ENCODE assay signal across 8 mouse cellular contexts in genomic region chr9:15708979-15709598, GRCm38 (mm10). TPM values are rescaled to one million over a fixed set of nuclear protein-coding genes. Genes with fewer than 3 reads are reported as not detected.
DNase-seq lines count a peak whose midpoint lies in the region; ATAC-seq and TF ChIP-seq lines count a peak whose summit lies in the region.

No protein-coding gene starts in this region.

- TF ChIP-seq POLR2A in bone marrow macrophage, adult 2 months (IDR thresholded peaks at IDR 0.05; ENCODE audit: borderline replicate concordance, low read depth, low read length): no peak

- peak overlapping the region; percentile 71 for H3K4me3 ChIP-seq in kidney, postnatal 0 days (replicated peaks; ENCODE audit: low read depth, low read length)
- peak overlapping the region; percentile 74 for H3K4me3 ChIP-seq in bone marrow macrophage, adult 2 months (ENCODE audit: insufficient read depth, low read length)
- H3K4me3 ChIP-seq in heart, postnatal 0 days (ENCODE audit: low read depth, low read length): peak overlapping the region; percentile 77
- peak overlapping the region; percentile 71 for H3K4me3 ChIP-seq in lung, embryonic 15.5 days
- H3K4me3 ChIP-seq in stomach, embryonic 14.5 days (ENCODE audit: low read depth, low read length): peak overlapping the region; percentile 69

- peak; percentile 24 for DNase-seq in kidney, postnatal 0 days (ENCODE audit: low spot score)
- DNase-seq in kidney, adult 8-10 months: no peak
- DNase-seq in heart, postnatal 0 days (ENCODE audit: low spot score): peak; percentile 20
- DNase-seq in MN1 (ENCODE audit: low spot score): no peak
- DNase-seq in Muller cell, postnatal 12 days (ENCODE audit: inconsistent ontology term): no peak

- TF ChIP-seq CTCF in kidney, postnatal 0 days (IDR thresholded peaks at IDR 0.05; ENCODE audit: low read depth): no peak; the same call in 1 of the 2 replicates
- TF ChIP-seq CTCF in bone marrow macrophage, adult 2 months (IDR thresholded peaks at IDR 0.05; ENCODE audit: low read depth, low read length): no peak
- TF ChIP-seq CTCF in heart, postnatal 0 days (IDR thresholded peaks at IDR 0.05; ENCODE audit: low read depth): no peak

- 18% methylated on average over 14 of the region's 14 CpGs for WGBS in kidney, postnatal 0 days
- WGBS in heart, postnatal 0 days: 12% methylated on average over 14 of the region's 14 CpGs
- WGBS in lung, embryonic 15.5 days: 11% methylated on average over 14 of the region's 14 CpGs
- 15% methylated on average over 14 of the region's 14 CpGs for WGBS in stomach, embryonic 14.5 days

- TF ChIP-seq EP300 in heart, postnatal 0 days (IDR thresholded peaks at IDR 0.05; ENCODE audit: low read depth): no peak

- H3K4me2 ChIP-seq in kidney, postnatal 0 days (ENCODE audit: low read length): peak overlapping the region; percentile 77
- H3K4me2 ChIP-seq in heart, postnatal 0 days (ENCODE audit: low read depth, low read length): peak overlapping the region; percentile 97
- H3K4me2 ChIP-seq in lung, embryonic 15.5 days: peak overlapping the region; percentile 73
- peak overlapping the region; percentile 69 for H3K4me2 ChIP-seq in stomach, embryonic 14.5 days (replicated peaks; ENCODE audit: low read depth, low read length)

- H3K27me3 ChIP-seq in kidney, postnatal 0 days (ENCODE audit: insufficient read depth, low read length): no peaks in the 10 kb centered on the region
- H3K27me3 ChIP-seq in heart, postnatal 0 days (ENCODE audit: control insufficient read depth, insufficient read depth, low read length): no peaks in the 10 kb centered on the region
- no peaks in the 10 kb centered on the region for H3K27me3 ChIP-seq in lung, embryonic 15.5 days
- H3K27me3 ChIP-seq in stomach, embryonic 14.5 days (ENCODE audit: control insufficient read depth, insufficient read depth, low read length): no peaks in the 10 kb centered on the region

- H3K27ac ChIP-seq in kidney, postnatal 0 days: peak overlapping the region; percentile 87
- H3K27ac ChIP-seq in bone marrow macrophage, adult 2 months (ENCODE audit: insufficient read depth, low read depth, low read length): peak overlapping the region; percentile 92
- H3K27ac ChIP-seq in heart, postnatal 0 days (ENCODE audit: low read depth): peak overlapping the region; percentile 90
- no peak overlapping the region for H3K27ac ChIP-seq in lung, embryonic 15.5 days
- H3K27ac ChIP-seq in stomach, embryonic 14.5 days (ENCODE audit: low read length): no peak overlapping the region; the same call in 1 of the 2 replicates

- H3K9me3 ChIP-seq in kidney, postnatal 0 days (replicated peaks; ENCODE audit: low read length): no peaks in the 10 kb centered on the region
- no peaks in the 10 kb centered on the region for H3K9me3 ChIP-seq in heart, postnatal 0 days (replicated peaks; ENCODE audit: control insufficient read depth, low read length)
- H3K9me3 ChIP-seq in lung, embryonic 15.5 days: no peaks in the 10 kb centered on the region
- no peaks in the 10 kb centered on the region for H3K9me3 ChIP-seq in stomach, embryonic 14.5 days (ENCODE audit: control insufficient read depth, low read depth, low read length)

- H3K9ac ChIP-seq in kidney, postnatal 0 days (ENCODE audit: low read depth, low read length): peak overlapping the region; percentile 87
- H3K9ac ChIP-seq in heart, postnatal 0 days (replicated peaks; ENCODE audit: low read depth, low read length): peak overlapping the region; percentile 82
- H3K9ac ChIP-seq in lung, embryonic 15.5 days: peak overlapping the region; percentile 71
- H3K9ac ChIP-seq in stomach, embryonic 14.5 days (replicated peaks; ENCODE audit: low read depth, low read length): peak overlapping the region; percentile 68

- ATAC-seq in kidney, postnatal 0 days (replicated peaks; ENCODE audit: low FRiP score, low read depth): peak; percentile 6; the same call in 1 of the 2 replicates
- ATAC-seq in heart, postnatal 0 days (ENCODE audit: insufficient read depth, low read depth): no peak
- peak; percentile 52; the same call in 1 of the 2 replicates for ATAC-seq in lung, embryonic 15.5 days (ENCODE audit: borderline replicate concordance, extremely low read depth, low FRiP score, low TSS enrichment)
- peak; percentile 34; the same call in 1 of the 2 replicates for ATAC-seq in stomach, embryonic 14.5 days (ENCODE audit: insufficient number of reproducible peaks, insufficient read depth, low FRiP score, low read depth)

- H3K4me1 ChIP-seq in kidney, postnatal 0 days (replicated peaks; ENCODE audit: insufficient read depth, low read length): no peaks in the 10 kb centered on the region; the same call in 1 of the 2 replicates
- H3K4me1 ChIP-seq in bone marrow macrophage, adult 2 months (ENCODE audit: control insufficient read depth, insufficient read depth, low read length): peaks cover 28% of the 10 kb centered on the region
- H3K4me1 ChIP-seq in heart, postnatal 0 days (ENCODE audit: control insufficient read depth, insufficient read depth): peaks cover 4% of the 10 kb centered on the region; the same call in 1 of the 2 replicates
- 0 out of 2 replicates have a peak, but pooled peaks cover 12% of the 10 kb centered on the region for H3K4me1 ChIP-seq in lung, embryonic 15.5 days
- H3K4me1 ChIP-seq in stomach, embryonic 14.5 days (ENCODE audit: control insufficient read depth, insufficient read depth, low read length): no peaks in the 10 kb centered on the region

- H3K36me3 ChIP-seq in kidney, postnatal 0 days (ENCODE audit: insufficient read depth, low read length): no peaks in the 10 kb centered on the region
- no peaks in the 10 kb centered on the region for H3K36me3 ChIP-seq in heart, postnatal 0 days (replicated peaks; ENCODE audit: control insufficient read depth, insufficient read depth, low read length)
- H3K36me3 ChIP-seq in lung, embryonic 15.5 days: no peaks in the 10 kb centered on the region
- no peaks in the 10 kb centered on the region for H3K36me3 ChIP-seq in stomach, embryonic 14.5 days (ENCODE audit: control insufficient read depth, insufficient read depth, low read length)

RNA-seq across cellular contexts. Expression of gene Slc36a4, which starts 0.4 kb away (rescaled TPM):
- 13.5 and 13.8 TPM in 2 replicates for polyA plus RNA-seq in kidney, postnatal 0 days (2015; fragmentation: Nextera tagmentation; extraction: Ambion mirVana)
- 16.0 and 19.0 TPM in 2 replicates for polyA plus RNA-seq in bone marrow macrophage, adult 2 months (2012; ENCODE audit: insufficient read depth, insufficient read length, missing spikeins)
- 10.5 and 12.2 TPM in 2 replicates for total RNA-seq in heart, postnatal 0 days (2014; rRNA removed; ENCODE audit: low replicate concordance)
- polyA plus RNA-seq in heart, postnatal 0 days (2015; fragmentation: Nextera tagmentation; extraction: Ambion mirVana): 4.6 and 5.8 TPM in 2 replicates
- 12.3 and 12.6 TPM in 2 replicates for polyA plus RNA-seq in lung, embryonic 15.5 days (2015; fragmentation: Nextera tagmentation; extraction: Ambion mirVana)
- 24.3 and 28.7 TPM in 2 replicates for polyA plus RNA-seq in stomach, embryonic 14.5 days (2014; fragmentation: Nextera tagmentation; extraction: Ambion mirVana)

Comparison
In these comparisons a context has a peak if more than half of its experiments do, and no peak if none do; other contexts are left out.
1. DNase-seq: peak in kidney, postnatal 0 days (single experiment) and heart, postnatal 0 days (single experiment); none in kidney, adult 8-10 months (0 of 2), MN1 (single experiment) and Muller cell, postnatal 12 days (single experiment).
2. H3K27ac ChIP-seq: peak in kidney, postnatal 0 days (single experiment), bone marrow macrophage, adult 2 months (single experiment) and heart, postnatal 0 days (single experiment); none in lung, embryonic 15.5 days (single experiment) and stomach, embryonic 14.5 days (single experiment).
3. Peak in every context shown above with its lines, with median percentiles within 50 percentile points of each other: H3K4me2 ChIP-seq, H3K4me3 ChIP-seq and H3K9ac ChIP-seq.